Mouse (Mus musculus) limb, embryonic 13.5 days (tissue): ENCODE data around the gene Gm49325. TPM values are rescaled to one million over a fixed set of nuclear protein-coding genes. Genes with fewer than 3 reads are reported as not detected.

Experiments used
- ATAC-seq: fragments of 200-750 bp; cut with Nextera tagmentation; 2 replicates; pipeline ENCODE4 v1.8.0; 2017; ENCODE audit warnings: low read depth, moderate number of reproducible peaks, moderate TSS enrichment; ENCODE audit not compliant: low FRiP score
- H3K27ac ChIP-seq: fragments of 300-500 bp; sonication (generic); 2 replicates; pipeline ENCODE4 v1.5.1; 2015; ENCODE audit warnings: inconsistent platforms, mild to moderate bottlenecking, moderate library complexity
- H3K27me3 ChIP-seq: fragments of 300-500 bp; sonication (generic); 2 replicates; pipeline ENCODE4 v1.6.1; 2015; ENCODE audit warnings: mild to moderate bottlenecking, inconsistent platforms
- H3K36me3 ChIP-seq: fragments of 300-500 bp; sonication (generic); 2 replicates; pipeline ENCODE4 v1.6.1; 2015; ENCODE audit warnings: inconsistent platforms, mild to moderate bottlenecking, moderate library complexity
- H3K4me1 ChIP-seq: fragments of 300-500 bp; sonication (generic); 2 replicates; pipeline ENCODE4 v1.6.1; 2015; ENCODE audit warnings: inconsistent platforms
- H3K4me2 ChIP-seq: fragments of 300-500 bp; sonication (generic); replicated peaks from 2 replicates; pipeline ENCODE4 v1.6.1; 2015; ENCODE audit warnings: inconsistent platforms, mild to moderate bottlenecking, moderate library complexity
- H3K4me3 ChIP-seq: fragments of 300-500 bp; sonication (generic); 2 replicates; pipeline ENCODE4 v1.5.1; 2015; ENCODE audit warnings: moderate library complexity, mild to moderate bottlenecking, inconsistent platforms
- H3K9ac ChIP-seq: fragments of 300-500 bp; sonication (generic); 2 replicates; pipeline ENCODE4 v1.6.1; 2015; ENCODE audit warnings: mild to moderate bottlenecking, inconsistent platforms
- H3K9me3 ChIP-seq: fragments of 300-500 bp; sonication (generic); 2 replicates; pipeline ENCODE4 v1.6.1; 2016; ENCODE audit warnings: inconsistent platforms
- WGBS: fragments of 180-500 bp; shearing (Covaris S2); methylation state at CpG from one replicate; pipeline ENCODE4 v1.1.7; 2015; 5-methylcytosine and 5-hydroxymethylcytosine counted together
- polyA plus RNA-seq: library from polyadenylated mRNA; unstranded; fragments of >200 nt; fragmentation: Nextera tagmentation; extraction: Ambion mirVana; gene quantifications from 2 replicates; pipeline ENCODE4 v1.2.1, GENCODE M21; 2015

Gene Gm49325
- polyA plus RNA-seq, 1 experiment from 2014 or later = 3.9 TPM

- H3K4me3 ChIP-seq = no peak overlapping the region
- H3K27me3 ChIP-seq = no peaks in the 10 kb centered on the region
- H3K4me1 ChIP-seq = no peaks in the 10 kb centered on the region
- no peak overlapping the region for H3K27ac ChIP-seq
- H3K9me3 ChIP-seq = no peaks in the 10 kb centered on the region
- no peak overlapping the region for H3K4me2 ChIP-seq
- H3K9ac ChIP-seq = no peak overlapping the region
- ATAC-seq = no peak
- peaks cover 85% of the 10 kb centered on the region for H3K36me3 ChIP-seq
- WGBS = 97% methylated on average over 9 of the region's 9 CpGs
Observed at GRCm38 (mm10) chr10:77616166-77616565, 10.2 kb downstream of the Gm49325 start.

- H3K9ac ChIP-seq = no peak overlapping the region
- 96% methylated on average over 7 of the region's 7 CpGs for WGBS
- peaks cover 77% of the 10 kb centered on the region for H3K36me3 ChIP-seq
- H3K9me3 ChIP-seq = no peaks in the 10 kb centered on the region
- no peak overlapping the region for H3K4me2 ChIP-seq
- H3K27ac ChIP-seq = no peak overlapping the region
- H3K4me1 ChIP-seq = no peaks in the 10 kb centered on the region
- ATAC-seq = no peak
- H3K27me3 ChIP-seq = no peaks in the 10 kb centered on the region
- no peak overlapping the region for H3K4me3 ChIP-seq
Observed at GRCm38 (mm10) chr10:77616926-77617325, 10.9 kb downstream of the Gm49325 start.

GRCm38 (mm10) chr10:77621546-77621945 lies 15.5 kb downstream of the Gm49325 start:
- H3K9me3 ChIP-seq = no peaks in the 10 kb centered on the region
- no peak for ATAC-seq
- H3K9ac ChIP-seq = peak overlapping the region; percentile 98
- H3K27me3 ChIP-seq = no peaks in the 10 kb centered on the region
- peaks cover 23% of the 10 kb centered on the region for H3K4me1 ChIP-seq
- H3K4me2 ChIP-seq = peak overlapping the region; percentile 78
- peak overlapping the region; percentile 89 for H3K27ac ChIP-seq
- H3K4me3 ChIP-seq = peak overlapping the region; percentile 99
- peaks cover 39% of the 10 kb centered on the region for H3K36me3 ChIP-seq
- WGBS = 80% methylated on average over 8 of the region's 8 CpGs

GRCm38 (mm10) chr10:77622055-77622988 lies 16.3 kb downstream of the Gm49325 start, which contains the start of gene Ube2g2:
Gene Ube2g2 (plus strand): TSS chr10:77622275.
- H3K4me2 ChIP-seq = peak within 1 kb of the TSS; percentile 78
- peak within 1 kb of the TSS; percentile 89 for H3K27ac ChIP-seq
- H3K9ac ChIP-seq = peak within 1 kb of the TSS; percentile 98
- peaks cover 23% of the 10 kb centered on the region for H3K4me1 ChIP-seq
- no peaks in the 10 kb centered on the region for H3K27me3 ChIP-seq
- under 1% methylated on average over 96 of the region's 96 CpGs for WGBS
- H3K9me3 ChIP-seq = no peaks in the 10 kb centered on the region
- peak; percentile 90 for ATAC-seq
- peaks cover 31% of the 10 kb centered on the region for H3K36me3 ChIP-seq
- peak within 1 kb of the TSS; percentile 99 for H3K4me3 ChIP-seq

- Histone ChIP-seq H3K27ac (peak overlapping the region; percentile 80; the same call in 1 of the 2 replicates), H3K4me3 (peak overlapping the region; percentile 99), H3K4me2 (peak overlapping the region; percentile 78), H3K9me3 (no peaks in the 10 kb centered on the region), H3K4me1 (peaks cover 23% of the 10 kb centered on the region), H3K9ac (peak overlapping the region; percentile 98), H3K27me3 (no peaks in the 10 kb centered on the region), H3K36me3 (peaks cover 23% of the 10 kb centered on the region)
- ATAC-seq = peak; percentile 18; the same call in 1 of the 2 replicates
- WGBS = 10% methylated on average over 8 of the region's 8 CpGs
Observed at GRCm38 (mm10) chr10:77623069-77623492, 17.1 kb downstream of the Gm49325 start.

- peak overlapping the region; percentile 98; the same call in 1 of the 2 replicates for H3K9ac ChIP-seq
- H3K27ac ChIP-seq = 0 out of 2 replicates have a peak overlapping the region, but pooled peaks have one; percentile 80
- ATAC-seq = no peak
- no peaks in the 10 kb centered on the region for H3K27me3 ChIP-seq
- peaks cover 23% of the 10 kb centered on the region for H3K4me1 ChIP-seq
- peaks cover 16% of the 10 kb centered on the region; the same call in 1 of the 2 replicates for H3K36me3 ChIP-seq
- H3K4me3 ChIP-seq = peak overlapping the region; percentile 99
- 88% methylated on average over 10 of the region's 10 CpGs for WGBS
- no peaks in the 10 kb centered on the region for H3K9me3 ChIP-seq
- peak overlapping the region; percentile 78 for H3K4me2 ChIP-seq
Observed at GRCm38 (mm10) chr10:77623639-77624400, 17.8 kb downstream of the Gm49325 start.

GRCm38 (mm10) chr10:77624570-77624995 lies 18.6 kb downstream of the Gm49325 start:
- H3K4me1 ChIP-seq = peaks cover 23% of the 10 kb centered on the region
- no peak overlapping the region for H3K27ac ChIP-seq
- no peak overlapping the region for H3K4me2 ChIP-seq
- no peak for ATAC-seq
- no peaks in the 10 kb centered on the region for H3K27me3 ChIP-seq
- peak overlapping the region; percentile 27; the same call in 1 of the 2 replicates for H3K9ac ChIP-seq
- H3K36me3 ChIP-seq = peaks cover 11% of the 10 kb centered on the region; the same call in 1 of the 2 replicates
- no peaks in the 10 kb centered on the region for H3K9me3 ChIP-seq
- H3K4me3 ChIP-seq = no peak overlapping the region
- WGBS = 75% methylated on average over 7 of the region's 7 CpGs

- Histone ChIP-seq H3K4me1 (peaks cover 23% of the 10 kb centered on the region), H3K27ac (no peak overlapping the region), H3K36me3 (peaks cover 7% of the 10 kb centered on the region), H3K9me3 (no peaks in the 10 kb centered on the region), H3K4me2 (no peak overlapping the region), H3K27me3 (no peaks in the 10 kb centered on the region), H3K9ac (no peak overlapping the region; the same call in 1 of the 2 replicates), H3K4me3 (no peak overlapping the region)
- WGBS = 81% methylated on average over 7 of the region's 7 CpGs
- no peak for ATAC-seq
Observed at GRCm38 (mm10) chr10:77626036-77626435, 20.0 kb downstream of the Gm49325 start.

GRCm38 (mm10) chr10:77626591-77626990 lies 20.6 kb downstream of the Gm49325 start:
- 84% methylated on average over 7 of the region's 7 CpGs for WGBS
- H3K9me3 ChIP-seq = no peaks in the 10 kb centered on the region
- H3K4me2 ChIP-seq = no peak overlapping the region
- H3K36me3 ChIP-seq = peaks cover 13% of the 10 kb centered on the region
- no peak overlapping the region for H3K4me3 ChIP-seq
- H3K4me1 ChIP-seq = peaks cover 23% of the 10 kb centered on the region
- no peak overlapping the region for H3K9ac ChIP-seq
- no peaks in the 10 kb centered on the region for H3K27me3 ChIP-seq
- ATAC-seq = no peak
- no peak overlapping the region for H3K27ac ChIP-seq

- ATAC-seq = peak; percentile 58; the same call in 1 of the 2 replicates
Observed at GRCm38 (mm10) chr10:77627497-77627896, 21.5 kb downstream of the Gm49325 start.

GRCm38 (mm10) chr10:77629163-77629562 lies 23.2 kb downstream of the Gm49325 start:
- Histone ChIP-seq H3K9ac (no peak overlapping the region), H3K4me2 (no peak overlapping the region), H3K4me3 (no peak overlapping the region), H3K27me3 (no peaks in the 10 kb centered on the region), H3K27ac (no peak overlapping the region), H3K9me3 (no peaks in the 10 kb centered on the region), H3K36me3 (peaks cover 31% of the 10 kb centered on the region), H3K4me1 (peaks cover 10% of the 10 kb centered on the region)
- 81% methylated on average over 3 of the region's 3 CpGs for WGBS
- no peak for ATAC-seq

More at GRCm38 (mm10) chr10:77627497-77627896, 21.5 kb downstream of the Gm49325 start:
- Histone ChIP-seq H3K27ac (no peak overlapping the region), H3K4me3 (no peak overlapping the region), H3K36me3 (peaks cover 20% of the 10 kb centered on the region), H3K4me2 (no peak overlapping the region), H3K27me3 (no peaks in the 10 kb centered on the region), H3K9ac (no peak overlapping the region), H3K9me3 (no peaks in the 10 kb centered on the region), H3K4me1 (peaks cover 23% of the 10 kb centered on the region)
- WGBS = 50% methylated on average over 2 of the region's 2 CpGs
